Mouse (Mus musculus): ENCODE results near the gene Clcc1. TPM values are rescaled to one million over a fixed set of nuclear protein-coding genes. Genes with fewer than 3 reads are reported as not detected.
"Not testable (repeated sequence)": the region's sequence is repeated elsewhere in the genome, so short reads cannot be mapped to it uniquely, and the experiment has no call there.

The Clcc1 gene
- polyA plus RNA-seq, 1 experiment: 41.4 TPM

GRCm38 (mm10) chr3:108660941-108661340 lies 7.2 kb downstream of the Clcc1 start:
- DNase-seq (ENCODE audit: low read depth): no peak
- TF ChIP-seq POLR2A (IDR thresholded peaks at IDR 0.05; ENCODE audit: borderline replicate concordance, extremely low read depth, insufficient read depth, insufficient read length, poor library complexity, severe bottlenecking) (no peak), CTCF (IDR thresholded peaks at IDR 0.05; ENCODE audit: borderline replicate concordance, extremely low read depth, insufficient read depth, insufficient read length) (no peak)

GRCm38 (mm10) chr3:108676616-108677015 lies 22.9 kb downstream of the Clcc1 start:
- DNase-seq (ENCODE audit: low read depth): peak; percentile 23
- TF ChIP-seq POLR2A (IDR thresholded peaks at IDR 0.05; ENCODE audit: borderline replicate concordance, extremely low read depth, insufficient read depth, insufficient read length, poor library complexity, severe bottlenecking) (no peak), CTCF (IDR thresholded peaks at IDR 0.05; ENCODE audit: borderline replicate concordance, extremely low read depth, insufficient read depth, insufficient read length) (no peak)

GRCm38 (mm10) chr3:108681004-108681403 lies 27.3 kb downstream of the Clcc1 start:
- no peak for DNase-seq (ENCODE audit: low read depth)
- TF ChIP-seq POLR2A (IDR thresholded peaks at IDR 0.05; ENCODE audit: borderline replicate concordance, extremely low read depth, insufficient read depth, insufficient read length, poor library complexity, severe bottlenecking) (no peak), CTCF (IDR thresholded peaks at IDR 0.05; ENCODE audit: borderline replicate concordance, extremely low read depth, insufficient read depth, insufficient read length) (no peak)

GRCm38 (mm10) chr3:108683597-108683996 lies 29.9 kb downstream of the Clcc1 start:
- DNase-seq (ENCODE audit: low read depth): not testable (repeated sequence)

GRCm38 (mm10) chr3:108685701-108686100 lies 32.0 kb downstream of the Clcc1 start:
- DNase-seq (ENCODE audit: low read depth): no peak
- no peak for TF ChIP-seq POLR2A (IDR thresholded peaks at IDR 0.05; ENCODE audit: borderline replicate concordance, extremely low read depth, insufficient read depth, insufficient read length, poor library complexity, severe bottlenecking)
- no peak for TF ChIP-seq CTCF (IDR thresholded peaks at IDR 0.05; ENCODE audit: borderline replicate concordance, extremely low read depth, insufficient read depth, insufficient read length)

GRCm38 (mm10) chr3:108689015-108689441 lies 35.3 kb downstream of the Clcc1 start:
- DNase-seq (ENCODE audit: low read depth): peak; percentile 59
- no peak for TF ChIP-seq POLR2A (IDR thresholded peaks at IDR 0.05; ENCODE audit: borderline replicate concordance, extremely low read depth, insufficient read depth, insufficient read length, poor library complexity, severe bottlenecking)

GRCm38 (mm10) chr3:108689446-108689845 lies 35.7 kb downstream of the Clcc1 start:
- DNase-seq (ENCODE audit: low read depth): peak; percentile 47
- no peak for TF ChIP-seq CTCF (IDR thresholded peaks at IDR 0.05; ENCODE audit: borderline replicate concordance, extremely low read depth, insufficient read depth, insufficient read length)
- no peak for TF ChIP-seq POLR2A (IDR thresholded peaks at IDR 0.05; ENCODE audit: borderline replicate concordance, extremely low read depth, insufficient read depth, insufficient read length, poor library complexity, severe bottlenecking)

GRCm38 (mm10) chr3:108689979-108690378 lies 36.3 kb downstream of the Clcc1 start:
- no peak for TF ChIP-seq CTCF (IDR thresholded peaks at IDR 0.05; ENCODE audit: borderline replicate concordance, extremely low read depth, insufficient read depth, insufficient read length)
- TF ChIP-seq POLR2A (IDR thresholded peaks at IDR 0.05; ENCODE audit: borderline replicate concordance, extremely low read depth, insufficient read depth, insufficient read length, poor library complexity, severe bottlenecking): no peak
- peak; percentile 25 for DNase-seq (ENCODE audit: low read depth)

GRCm38 (mm10) chr3:108694321-108694720 lies 40.6 kb downstream of the Clcc1 start:
- DNase-seq (ENCODE audit: low read depth): no peak
- TF ChIP-seq CTCF (IDR thresholded peaks at IDR 0.05; ENCODE audit: borderline replicate concordance, extremely low read depth, insufficient read depth, insufficient read length): no peak
- TF ChIP-seq POLR2A (IDR thresholded peaks at IDR 0.05; ENCODE audit: borderline replicate concordance, extremely low read depth, insufficient read depth, insufficient read length, poor library complexity, severe bottlenecking): no peak

GRCm38 (mm10) chr3:108698662-108699061 lies 44.9 kb downstream of the Clcc1 start:
- DNase-seq (ENCODE audit: low read depth): no peak
- TF ChIP-seq CTCF (IDR thresholded peaks at IDR 0.05; ENCODE audit: borderline replicate concordance, extremely low read depth, insufficient read depth, insufficient read length) (no peak), POLR2A (IDR thresholded peaks at IDR 0.05; ENCODE audit: borderline replicate concordance, extremely low read depth, insufficient read depth, insufficient read length, poor library complexity, severe bottlenecking) (no peak)

GRCm38 (mm10) chr3:108699786-108700185 lies 46.1 kb downstream of the Clcc1 start:
- no peak for TF ChIP-seq CTCF (IDR thresholded peaks at IDR 0.05; ENCODE audit: borderline replicate concordance, extremely low read depth, insufficient read depth, insufficient read length)
- DNase-seq (ENCODE audit: low read depth): no peak

- no peak for TF ChIP-seq CTCF (IDR thresholded peaks at IDR 0.05; ENCODE audit: borderline replicate concordance, extremely low read depth, insufficient read depth, insufficient read length)
- no peak for TF ChIP-seq POLR2A (IDR thresholded peaks at IDR 0.05; ENCODE audit: borderline replicate concordance, extremely low read depth, insufficient read depth, insufficient read length, poor library complexity, severe bottlenecking)
- DNase-seq (ENCODE audit: low read depth): peak; percentile 39
Measured at GRCm38 (mm10) chr3:108701256-108701655, 47.5 kb downstream of the Clcc1 start.

- no peak for DNase-seq (ENCODE audit: low read depth)
- TF ChIP-seq POLR2A (IDR thresholded peaks at IDR 0.05; ENCODE audit: borderline replicate concordance, extremely low read depth, insufficient read depth, insufficient read length, poor library complexity, severe bottlenecking) (no peak), CTCF (IDR thresholded peaks at IDR 0.05; ENCODE audit: borderline replicate concordance, extremely low read depth, insufficient read depth, insufficient read length) (no peak)
Measured at GRCm38 (mm10) chr3:108702789-108703188, 49.1 kb downstream of the Clcc1 start.

All from brain, embryonic 14.5 days (tissue).